Mouse (Mus musculus) lung, adult 2 months (tissue): Measurements from ENCODE around the gene Rab38. TPM values are rescaled to one million over a fixed set of nuclear protein-coding genes. Genes with fewer than 3 reads are reported as not detected.
A peak's percentile ranks its signal among the peaks of the same experiment; 100 is the strongest.

Experiments
- DNase-seq: peaks from one replicate; pipeline ENCODE4 v3.0.0; 2022
- H3K4me1 ChIP-seq: fragments of 200-500 bp; 2 replicates; pipeline ENCODE4 v1.6.1; 2011; ENCODE audit warnings: low read length; ENCODE audit not compliant: control insufficient read depth, insufficient read depth
- H3K4me3 ChIP-seq: fragments of 200-500 bp; replicated peaks from 2 replicates; pipeline ENCODE3; 2011; ENCODE audit warnings: low read depth, mild to moderate bottlenecking, control low read depth, low read length; ENCODE audit errors: extremely low read depth
- CTCF ChIP-seq: fragments of 200-500 bp; IDR thresholded peaks from 2 replicates; pipeline ENCODE4 v1.5.1; 2011; ENCODE audit warnings: mild to moderate bottlenecking, low read length, control low read depth; ENCODE audit not compliant: insufficient read depth
- POLR2A ChIP-seq: fragments of 200-500 bp; IDR thresholded peaks from 2 replicates; pipeline ENCODE4 v1.6.1; 2011; ENCODE audit warnings: low read depth, mild to moderate bottlenecking, control low read depth, low read length, borderline replicate concordance; ENCODE audit errors: extremely low read depth
- WGBS: fragments of 180-500 bp; shearing (Covaris S2); methylation state at CpG from one replicate; pipeline ENCODE4 v1.1.7; 2018; 5-methylcytosine and 5-hydroxymethylcytosine counted together
- polyA plus RNA-seq: library from polyadenylated mRNA; depleted of rRNA; stranded (reverse); fragments of >200 nt; gene quantifications from 2 replicates; pipeline ENCODE4 v1.2.3, GENCODE M21; 2012; rRNA removed

Gene Rab38
- polyA plus RNA-seq, 1 experiment: 6.4 TPM

- 81% methylated on average over 2 of the region's 2 CpGs for WGBS
- DNase-seq: no peak
These were observed 79.7 kb downstream of the Rab38 start for GRCm38 (mm10) chr7:88509748-88510147.

DNA sequence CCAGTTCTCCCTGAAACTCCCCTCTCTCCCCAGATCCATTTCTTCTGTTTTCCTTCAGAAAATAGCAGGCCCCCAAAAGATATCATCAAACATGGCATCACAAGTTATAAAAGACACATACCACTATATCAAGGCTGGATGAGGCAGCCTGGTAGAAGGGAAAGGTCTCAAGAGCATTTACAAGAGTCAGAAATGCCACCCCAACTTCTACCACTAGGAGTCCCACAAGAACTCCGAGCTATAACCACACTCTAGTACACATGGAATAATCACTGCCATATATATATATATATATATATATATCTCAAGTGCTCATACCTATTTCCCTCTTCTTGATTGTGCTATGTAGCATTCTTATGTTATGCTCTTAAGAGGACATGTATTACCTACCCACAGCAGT is 92.4 kb downstream of the Rab38 start:
- TF ChIP-seq CTCF (no peak), POLR2A (no peak)
- DNase-seq: no peak
- no peak overlapping the region for H3K4me3 ChIP-seq
- 55% methylated on average over 1 of the region's 1 CpGs for WGBS
- H3K4me1 ChIP-seq: no peaks in the 10 kb centered on the region

More at GRCm38 (mm10) chr7:88509748-88510147, 79.7 kb downstream of the Rab38 start:
- TF ChIP-seq POLR2A (no peak), CTCF (no peak)
- H3K4me1 ChIP-seq: no peaks in the 10 kb centered on the region
- no peak overlapping the region for H3K4me3 ChIP-seq

DNA sequence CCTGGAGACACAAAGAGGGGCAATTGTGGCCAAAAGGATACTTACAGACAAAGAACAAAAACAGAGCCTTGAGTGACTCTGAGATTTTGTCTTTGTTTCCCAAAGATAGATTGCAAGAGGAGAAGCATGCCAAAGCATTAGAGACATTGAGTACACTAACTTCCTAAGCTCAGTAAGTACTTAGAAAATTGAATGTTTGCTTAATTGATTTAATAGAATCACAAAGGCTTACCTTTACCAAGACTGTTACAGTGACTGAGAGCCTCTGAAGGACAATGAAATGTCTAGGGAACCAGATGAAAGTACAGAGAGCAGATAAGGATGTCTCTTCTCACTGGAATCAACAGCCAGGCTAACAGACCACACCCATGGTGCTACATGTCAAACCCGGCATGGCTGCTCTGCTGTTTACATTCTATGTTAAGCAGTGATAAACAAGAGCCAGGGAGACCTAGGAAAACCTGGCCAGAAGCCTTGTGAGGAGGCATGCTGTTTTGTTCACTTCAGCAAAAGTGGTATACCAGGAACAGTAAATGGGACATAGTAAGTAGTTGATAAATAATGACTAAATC is 97.1 kb downstream of the Rab38 start:
- no peak overlapping the region for H3K4me3 ChIP-seq
- no peaks in the 10 kb centered on the region for H3K4me1 ChIP-seq
- DNase-seq: peak; percentile 4
- no peak for TF ChIP-seq POLR2A
- TF ChIP-seq CTCF: no peak
- WGBS: 10% methylated on average over 1 of the region's 1 CpGs

DNA sequence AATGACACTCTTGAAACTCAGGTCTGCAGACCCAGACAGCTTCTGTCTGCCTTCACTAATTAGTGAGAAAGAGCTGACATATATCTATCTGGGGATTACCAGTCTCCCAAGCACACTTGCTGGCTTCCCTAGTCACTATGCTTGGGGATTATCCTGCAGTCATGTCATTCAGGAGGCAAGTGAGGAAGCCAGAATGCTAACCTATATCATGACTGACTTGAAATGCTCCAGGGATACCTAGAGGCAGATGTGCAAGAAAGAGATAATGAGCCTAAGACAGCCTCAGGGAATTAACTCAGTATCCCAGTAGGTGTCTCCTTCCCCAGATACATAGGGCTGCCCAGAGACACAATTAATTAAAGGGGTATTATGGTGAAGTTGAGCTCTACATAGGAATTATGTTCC is 106.1 kb downstream of the Rab38 start:
- H3K4me3 ChIP-seq: no peak overlapping the region
- no peak for TF ChIP-seq CTCF
- no peak for TF ChIP-seq POLR2A
- no peaks in the 10 kb centered on the region; the same call in 1 of the 2 replicates for H3K4me1 ChIP-seq
- no peak for DNase-seq

DNA sequence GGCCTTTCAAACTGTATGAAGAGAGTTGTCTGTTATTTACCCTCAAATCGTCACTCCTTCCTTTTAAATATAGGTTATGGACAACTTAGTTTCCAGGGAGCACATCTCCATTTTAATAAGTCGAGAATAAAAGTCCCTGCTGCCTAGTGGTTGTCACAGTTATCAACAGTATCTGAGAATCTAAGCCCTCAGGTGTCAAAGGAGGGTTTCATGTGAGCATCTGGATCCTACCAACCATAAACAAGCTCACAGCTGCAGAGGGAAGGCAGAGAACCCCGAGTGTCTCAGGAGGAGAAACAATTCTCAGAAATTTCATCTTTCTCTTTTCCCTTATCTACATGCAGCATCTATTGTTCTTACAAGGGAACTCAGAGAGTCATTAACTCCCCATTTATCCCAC is 106.7 kb downstream of the Rab38 start:
- 41% methylated on average over 3 of the region's 3 CpGs for WGBS
- TF ChIP-seq POLR2A: no peak
- TF ChIP-seq CTCF: no peak

More for the DNA sequence above, 106.7 kb downstream of the Rab38 start:
- H3K4me1 ChIP-seq: no peaks in the 10 kb centered on the region; the same call in 1 of the 2 replicates
- H3K4me3 ChIP-seq: no peak overlapping the region
- no peak for DNase-seq

Other genes with a start within 250 kb of the Rab38 start
- gene Ctsc, start 152.2 kb upstream of the Rab38 start, polyA plus RNA-seq: 181 and 233 TPM in 2 replicates